Mouse (Mus musculus) MEL (cell line): ENCODE results near the gene Dusp10. TPM values are rescaled to one million over a fixed set of nuclear protein-coding genes. Genes with fewer than 3 reads are reported as not detected.

Source experiments
- DNase-seq: peaks from one replicate; pipeline ENCODE4 v3.0.0; 2011; ENCODE audit warnings: low read depth, low spot score
- H3K27ac ChIP-seq: 2 replicates; pipeline ENCODE4 v1.5.1; 2012; ENCODE audit warnings: low read depth, mild to moderate bottlenecking, control low read depth, low read length, moderate library complexity; ENCODE audit not compliant: control insufficient read depth
- H3K27me3 ChIP-seq, 2 experiments: fragments of 150-350 bp in 1 of 2; sonication (generic) in 1 of 2; 2 replicates each; pipeline ENCODE4 v1.6.1; 2012; ENCODE audit warnings: low read length in 2 of 2, mild to moderate bottlenecking in 2 of 2, improper control_type of control experiment in 1 of 2, moderate library complexity in 1 of 2; ENCODE audit not compliant: insufficient read depth in 2 of 2, control insufficient read depth in 1 of 2
- H3K36me3 ChIP-seq, 2 experiments: 2 replicates each; pipeline ENCODE4 v1.6.1; 2012 to 2014; ENCODE audit warnings: low read length in 2 of 2, improper control_type of control experiment in 1 of 2, inconsistent platforms in 1 of 2, mild to moderate bottlenecking in 1 of 2; ENCODE audit not compliant: insufficient read depth in 2 of 2, control insufficient read depth in 1 of 2
- H3K4me1 ChIP-seq, 2 experiments: fragments of 150-350 bp in 1 of 2; sonication (generic) in 1 of 2; 2 replicates each; pipeline ENCODE4 v1.6.1; 2012; ENCODE audit warnings: low read length in 2 of 2, improper control_type of control experiment in 1 of 2, mild to moderate bottlenecking in 1 of 2; ENCODE audit not compliant: insufficient read depth in 2 of 2, control insufficient read depth in 1 of 2
- H3K4me3 ChIP-seq, 2 experiments: fragments of 150-350 bp in 1 of 2; sonication (generic) in 1 of 2; 2 replicates each; pipeline ENCODE4 v1.5.1; 2012; ENCODE audit warnings: low read depth in 2 of 2, low read length in 2 of 2, mild to moderate bottlenecking in 2 of 2, moderate library complexity in 2 of 2, control low read depth in 1 of 2, improper control_type of control experiment in 1 of 2; ENCODE audit not compliant: control insufficient read depth in 1 of 2, insufficient read depth in 1 of 2
- H3K79me2 ChIP-seq: 2 replicates; pipeline ENCODE4 v1.6.1; 2012; ENCODE audit warnings: mild to moderate bottlenecking, low read length, moderate library complexity; ENCODE audit not compliant: control insufficient read depth, poor library complexity, insufficient read depth
- H3K9ac ChIP-seq: 2 replicates; pipeline ENCODE4 v1.6.1; 2012; ENCODE audit warnings: low read depth, mild to moderate bottlenecking, control low read depth, low read length, moderate library complexity; ENCODE audit not compliant: control insufficient read depth, poor library complexity, severe bottlenecking
- H3K9me3 ChIP-seq: fragments of 150-350 bp; sonication (generic); replicated peaks from 2 replicates; pipeline ENCODE4 v1.6.1; 2012; ENCODE audit warnings: mild to moderate bottlenecking, low read length, improper control_type of control experiment, moderate library complexity; ENCODE audit not compliant: insufficient read depth
- CHD1 ChIP-seq: IDR thresholded peaks from 2 replicates; pipeline ENCODE4 v1.6.1; 2012; ENCODE audit warnings: low read depth, mild to moderate bottlenecking, inconsistent platforms, low read length, improper control_type of control experiment
- CHD2 ChIP-seq: IDR thresholded peaks from 2 replicates; pipeline ENCODE4 v1.6.1; 2011; ENCODE audit warnings: low read length, improper control_type of control experiment
- CTCF ChIP-seq, 3 experiments: IDR thresholded peaks in 2 of 3; conservative IDR thresholded peaks in 1 of 3; 2 replicates each; pipeline ENCODE4 v1.5.1; 2011 to 2012; ENCODE audit warnings: low read length in 3 of 3, low read depth in 2 of 3, mild to moderate bottlenecking in 2 of 3, improper control_type of control experiment in 1 of 3, inconsistent platforms in 1 of 3, mixed read lengths in 1 of 3, moderate library complexity in 1 of 3; ENCODE audit not compliant: control insufficient read depth in 1 of 3, insufficient read depth in 1 of 3, poor library complexity in 1 of 3, severe bottlenecking in 1 of 3
- EP300 ChIP-seq, 2 experiments: IDR thresholded peaks; 2 replicates each; pipeline ENCODE4 v1.6.1; 2011; ENCODE audit warnings: improper control_type of control experiment in 2 of 2, low read length in 2 of 2, low read depth in 1 of 2, mild to moderate bottlenecking in 1 of 2
- ETS1 ChIP-seq: IDR thresholded peaks from 2 replicates; pipeline ENCODE4 v1.6.1; 2012; ENCODE audit warnings: low read depth, mild to moderate bottlenecking, inconsistent platforms, low read length, improper control_type of control experiment, moderate library complexity
- GABPA ChIP-seq: IDR thresholded peaks from 2 replicates; pipeline ENCODE4 v1.6.1; 2012; ENCODE audit warnings: low read depth, mild to moderate bottlenecking, inconsistent platforms, low read length, improper control_type of control experiment, moderate library complexity
- GATA1 ChIP-seq: IDR thresholded peaks from 2 replicates; pipeline ENCODE4 v1.6.1; 2011; ENCODE audit warnings: low read depth, low read length, improper control_type of control experiment
- HCFC1 ChIP-seq: IDR thresholded peaks from 2 replicates; pipeline ENCODE4 v1.6.1; 2012; ENCODE audit warnings: low read depth, mild to moderate bottlenecking, inconsistent platforms, low read length, improper control_type of control experiment, moderate library complexity
- MAFK ChIP-seq: IDR thresholded peaks from 2 replicates; pipeline ENCODE4 v1.6.1; 2011; ENCODE audit warnings: low read depth, mild to moderate bottlenecking, low read length, improper control_type of control experiment, borderline replicate concordance
- MAX ChIP-seq: IDR thresholded peaks from 2 replicates; pipeline ENCODE4 v1.6.1; 2011; ENCODE audit warnings: low read length, improper control_type of control experiment
- MEF2A ChIP-seq: IDR thresholded peaks from 2 replicates; pipeline ENCODE4 v1.6.1; 2014; ENCODE audit warnings: low read depth, mild to moderate bottlenecking, inconsistent platforms, low read length, improper control_type of control experiment; ENCODE audit not compliant: poor library complexity, insufficient replicate concordance, severe bottlenecking; ENCODE audit errors: extremely low read depth
- POLR2AphosphoS2 ChIP-seq: IDR thresholded peaks from 2 replicates; pipeline ENCODE4 v1.6.1; 2011; ENCODE audit warnings: low read length, improper control_type of control experiment
- RCOR1 ChIP-seq: IDR thresholded peaks from 2 replicates; pipeline ENCODE4 v1.6.1; 2012; ENCODE audit warnings: low read depth, mild to moderate bottlenecking, inconsistent platforms, low read length, improper control_type of control experiment
- SIN3A ChIP-seq: IDR thresholded peaks from 2 replicates; pipeline ENCODE4 v1.6.1; 2012; ENCODE audit warnings: low read length, improper control_type of control experiment, inconsistent platforms
- TCF12 ChIP-seq: IDR thresholded peaks from 2 replicates; pipeline ENCODE4 v1.6.1; 2014; ENCODE audit warnings: low read depth, mild to moderate bottlenecking, inconsistent platforms, low read length, improper control_type of control experiment, moderate library complexity
- UBTF ChIP-seq: IDR thresholded peaks from 2 replicates; pipeline ENCODE4 v1.6.1; 2012; ENCODE audit warnings: low read depth, mild to moderate bottlenecking, inconsistent platforms, low read length, improper control_type of control experiment, moderate library complexity, borderline replicate concordance; ENCODE audit not compliant: insufficient read depth
- USF1 ChIP-seq: IDR thresholded peaks from 2 replicates; pipeline ENCODE4 v1.6.1; 2014; ENCODE audit warnings: low read depth, mild to moderate bottlenecking, inconsistent platforms, low read length, improper control_type of control experiment, moderate library complexity
- USF2 ChIP-seq, 2 experiments: IDR thresholded peaks; 2 replicates each; pipeline ENCODE4 v1.6.1; 2011 to 2012; ENCODE audit warnings: improper control_type of control experiment in 2 of 2, low read length in 2 of 2, borderline replicate concordance in 1 of 2, inconsistent platforms in 1 of 2, low read depth in 1 of 2, mild to moderate bottlenecking in 1 of 2; ENCODE audit not compliant: insufficient read depth in 1 of 2
- ZKSCAN1 ChIP-seq: IDR thresholded peaks from 2 replicates; pipeline ENCODE4 v1.6.1; 2012; ENCODE audit warnings: low read depth, mild to moderate bottlenecking, inconsistent platforms, low read length, improper control_type of control experiment, moderate library complexity
- ZMIZ1 ChIP-seq: IDR thresholded peaks from 2 replicates; pipeline ENCODE4 v1.6.1; 2012; ENCODE audit warnings: low read depth, mild to moderate bottlenecking, inconsistent platforms, low read length, improper control_type of control experiment, moderate library complexity
- polyA plus RNA-seq, 2 experiments: library from polyadenylated mRNA; stranded (reverse) in 1 of 2; unstranded in 1 of 2; fragments of >175 nt in 1 of 2; fragments of >200 nt in 1 of 2; gene quantifications; 2 replicates each; pipeline versions ENCODE4 v1.2.1 to v1.2.4; 2012; ENCODE audit warnings: low replicate concordance in 2 of 2, low read depth in 1 of 2; ENCODE audit not compliant: insufficient read length in 2 of 2, insufficient read depth in 1 of 2, missing spikeins in 1 of 2
- total RNA-seq: library from RNA; depleted of rRNA; stranded (reverse); fragments of 300-350 nt; gene quantifications from 2 replicates; pipeline ENCODE4 v1.2.3, GENCODE M21; 2012

Dusp10 gene
- total and polyA plus RNA-seq, 3 experiments, result 1.4 to 2.3 TPM; not detected in 1

DNA sequence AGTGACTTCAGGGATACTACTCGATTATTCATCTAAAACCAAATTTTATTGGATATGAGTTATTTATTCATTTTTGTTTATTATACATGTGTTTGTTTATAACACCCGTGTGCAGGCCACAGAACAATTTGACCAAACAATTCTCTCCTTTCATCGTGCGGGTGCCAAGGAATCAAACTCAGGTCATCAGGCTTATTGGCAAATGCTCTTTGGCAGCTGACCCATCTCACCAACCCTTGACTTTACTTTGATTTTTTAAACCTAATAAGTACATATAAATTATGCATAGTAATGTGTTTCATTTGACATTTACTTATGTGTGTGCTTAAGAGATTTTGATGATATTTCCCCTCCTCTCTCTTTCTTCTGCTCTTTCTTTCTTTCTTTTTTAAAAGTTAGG lies 94.3 kb downstream of the Dusp10 start:
- Histone ChIP-seq H3K9me3 (no peaks in the 10 kb centered on the region), H3K36me3 (no peaks in the 10 kb centered on the region), H3K9ac (no peak overlapping the region), H3K27me3 (no peaks in the 10 kb centered on the region), H3K79me2 (no peaks in the 10 kb centered on the region), H3K4me1 (no peaks in the 10 kb centered on the region), H3K4me3 (no peak overlapping the region), H3K27ac (no peak overlapping the region)
- TF ChIP-seq UBTF, result no peak
- no peak for TF ChIP-seq ETS1
- no peak for TF ChIP-seq ZMIZ1
- TF ChIP-seq POLR2AphosphoS2, result no peak
- DNase-seq, result no peak

DNA sequence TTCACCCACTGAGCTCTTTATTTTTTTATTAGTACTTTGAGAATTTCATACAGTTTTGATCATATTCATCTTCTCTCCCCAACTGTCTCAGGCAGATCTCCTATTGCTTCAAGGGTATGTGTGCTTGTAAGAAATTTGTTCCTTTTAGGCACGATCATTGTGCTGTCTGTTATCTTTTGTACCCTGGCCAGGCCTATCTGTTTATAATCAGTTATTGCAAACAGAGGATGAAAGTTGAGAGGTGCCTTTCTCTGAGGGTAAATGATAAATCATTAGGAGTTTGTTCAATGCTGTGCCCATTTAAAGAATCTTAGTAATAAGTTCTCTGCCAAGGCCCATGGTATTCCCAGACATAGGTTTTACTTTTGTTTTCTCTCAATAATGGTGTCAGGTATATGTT lies 95.2 kb downstream of the Dusp10 start:
- Histone ChIP-seq H3K9ac (no peak overlapping the region), H3K9me3 (no peaks in the 10 kb centered on the region), H3K79me2 (no peaks in the 10 kb centered on the region), H3K4me3 (no peak overlapping the region), H3K36me3 (no peaks in the 10 kb centered on the region), H3K4me1 (no peaks in the 10 kb centered on the region), H3K27ac (no peak overlapping the region), H3K27me3 (no peaks in the 10 kb centered on the region)
- TF ChIP-seq SIN3A (no peak), GABPA (no peak), RCOR1 (no peak), CHD1 (no peak)
- no peak for DNase-seq

DNA sequence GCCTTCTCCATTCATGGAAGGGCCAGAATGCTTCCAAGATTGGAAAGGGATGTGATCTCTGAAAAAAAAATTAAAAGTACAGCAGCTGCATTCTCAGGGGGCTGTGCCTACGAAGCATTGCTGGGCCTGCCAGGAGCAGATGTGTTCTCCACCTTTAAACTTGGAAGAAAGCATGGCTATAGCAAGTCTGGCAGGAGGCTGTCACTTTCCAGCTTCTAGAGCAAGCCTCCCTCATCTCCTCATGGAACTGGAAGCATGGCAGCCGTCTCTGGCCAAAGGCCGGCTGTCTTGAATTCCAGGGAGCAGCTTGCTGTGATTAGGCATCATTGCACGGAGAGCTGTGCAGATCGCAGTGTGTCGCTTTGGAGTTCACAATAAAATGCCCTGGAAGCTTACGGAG lies 104.5 kb downstream of the Dusp10 start:
- Histone ChIP-seq H3K36me3 (no peaks in the 10 kb centered on the region), H3K4me1 (no peaks in the 10 kb centered on the region), H3K27ac (no peak overlapping the region), H3K9ac (no peak overlapping the region), H3K27me3 (no peaks in the 10 kb centered on the region), H3K9me3 (no peaks in the 10 kb centered on the region), H3K79me2 (no peaks in the 10 kb centered on the region), H3K4me3 (no peak overlapping the region)
- DNase-seq, result no peak
- TF ChIP-seq TCF12 (no peak), MAX (no peak), CTCF (IDR thresholded peaks at IDR 0.05 in 2 of 3, conservative IDR thresholded peaks at IDR 0.05 in 1 of 3; ENCODE audit: control insufficient read depth in 1 of 3, insufficient read depth in 1 of 3, low read depth in 2 of 3, low read length in 3 of 3, poor library complexity in 1 of 3, severe bottlenecking in 1 of 3) (no peak), ZMIZ1 (no peak), MEF2A (no peak), EP300 (IDR thresholded peaks at IDR 0.05; ENCODE audit: low read depth in 1 of 2, low read length in 2 of 2) (no peak), HCFC1 (no peak), CHD1 (no peak), GATA1 (no peak), CHD2 (no peak), USF2 (IDR thresholded peaks at IDR 0.05; ENCODE audit: borderline replicate concordance in 1 of 2, insufficient read depth in 1 of 2, low read depth in 1 of 2, low read length in 2 of 2) (no peak), SIN3A (no peak), USF1 (no peak), GABPA (no peak), MAFK (no peak), ZKSCAN1 (no peak), UBTF (no peak)
